Mouse (Mus musculus): Measurements from ENCODE around the gene Zfp202.

Gene Zfp202

DNA sequence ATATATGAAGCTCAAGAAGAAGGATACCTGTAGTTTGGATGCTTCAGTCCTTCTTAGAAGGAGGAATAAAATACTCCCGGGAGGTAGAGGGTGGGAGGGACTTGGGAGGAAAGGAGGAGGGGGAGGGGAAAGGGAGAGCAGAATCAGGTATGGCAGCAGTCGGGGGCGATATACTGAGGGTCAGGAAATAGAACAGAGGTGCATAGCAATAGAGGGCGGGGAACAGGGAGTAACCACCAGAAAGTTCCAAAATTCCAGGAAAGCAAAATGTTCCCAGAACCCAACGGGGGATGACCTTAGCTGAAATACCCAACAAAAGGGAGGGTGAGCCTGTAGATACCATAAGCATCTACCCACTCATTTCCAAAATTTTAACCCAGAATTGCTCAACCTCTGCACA is 48.2 kb downstream of the Zfp202 start:
- peak; percentile 99 for DNase-seq (ENCODE audit: low read depth, low spot score)

DNA sequence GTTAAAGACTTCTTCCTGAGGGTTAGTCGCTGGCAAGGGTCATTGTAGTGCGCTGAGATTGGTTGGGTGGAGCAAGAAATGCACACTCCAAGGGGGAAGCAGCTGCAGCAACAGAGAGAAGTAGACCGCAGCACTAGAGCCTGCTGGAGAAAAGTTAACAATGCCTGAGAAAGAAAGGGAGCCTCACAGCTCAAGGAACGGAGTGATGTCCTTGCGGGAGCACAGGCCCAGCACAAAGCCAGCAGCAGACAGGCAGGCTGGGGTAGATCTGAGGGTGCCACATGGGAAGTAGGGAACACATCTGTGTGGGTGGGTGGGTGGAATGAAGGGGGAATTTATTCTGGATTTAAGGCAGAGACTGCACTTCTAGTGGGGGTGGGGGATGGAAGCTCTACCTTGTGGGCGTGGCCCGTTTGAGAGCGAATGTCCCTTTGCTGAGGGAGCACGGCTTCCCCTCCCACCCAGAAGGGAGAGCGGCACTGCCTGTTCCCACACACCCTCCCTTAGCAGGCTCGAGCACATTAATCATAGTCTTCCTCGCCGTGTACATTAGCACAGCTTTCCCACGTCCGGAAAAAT is 49.2 kb downstream of the Zfp202 start:
- DNase-seq (ENCODE audit: low read depth, low spot score), result peak; percentile 96

DNA sequence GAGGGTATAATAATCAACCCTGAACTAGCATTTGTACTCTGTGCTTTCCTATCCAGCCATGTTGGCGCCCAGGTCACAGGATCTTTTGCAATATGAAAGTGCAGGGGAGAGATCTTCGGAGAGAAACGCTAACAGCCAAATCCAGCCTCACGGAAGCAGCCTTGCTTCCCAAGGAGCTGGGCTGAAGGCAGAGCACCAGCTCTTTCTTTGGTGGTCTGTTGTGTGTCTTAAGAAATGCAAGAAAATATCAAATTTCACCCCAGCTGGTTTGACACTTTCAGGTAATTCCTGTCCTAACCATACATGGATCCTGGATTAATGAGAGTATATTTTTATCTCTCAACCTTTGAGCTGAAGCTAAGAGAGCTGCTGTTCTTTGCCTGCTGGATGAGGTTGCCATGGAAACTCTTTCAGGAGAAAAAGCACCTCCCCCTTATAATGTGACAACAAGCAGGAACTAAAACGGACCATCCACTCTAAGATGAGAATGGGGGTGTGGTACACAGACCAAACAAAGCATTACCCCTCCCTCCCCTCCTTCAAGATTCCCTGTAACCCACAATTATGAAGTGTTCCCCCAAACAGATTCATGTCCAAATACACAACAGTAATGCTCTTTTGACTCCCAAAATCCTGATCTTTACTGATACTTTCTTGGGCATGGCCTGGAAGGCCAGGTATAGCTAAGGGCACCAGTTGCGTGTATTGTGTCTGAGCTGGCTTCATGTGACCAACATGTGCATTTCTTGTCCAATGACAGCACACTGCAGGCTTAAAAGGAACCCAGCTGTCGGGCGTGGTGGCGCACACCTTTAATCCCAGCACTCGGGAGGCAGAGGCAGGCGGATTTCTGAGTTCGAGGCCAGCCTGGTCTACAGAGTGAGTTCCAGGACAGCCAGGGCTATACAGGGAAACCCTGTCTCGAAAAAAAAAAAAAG is 50.1 kb downstream of the Zfp202 start:
- peak; percentile 76 for DNase-seq (ENCODE audit: low read depth, low spot score)

DNA sequence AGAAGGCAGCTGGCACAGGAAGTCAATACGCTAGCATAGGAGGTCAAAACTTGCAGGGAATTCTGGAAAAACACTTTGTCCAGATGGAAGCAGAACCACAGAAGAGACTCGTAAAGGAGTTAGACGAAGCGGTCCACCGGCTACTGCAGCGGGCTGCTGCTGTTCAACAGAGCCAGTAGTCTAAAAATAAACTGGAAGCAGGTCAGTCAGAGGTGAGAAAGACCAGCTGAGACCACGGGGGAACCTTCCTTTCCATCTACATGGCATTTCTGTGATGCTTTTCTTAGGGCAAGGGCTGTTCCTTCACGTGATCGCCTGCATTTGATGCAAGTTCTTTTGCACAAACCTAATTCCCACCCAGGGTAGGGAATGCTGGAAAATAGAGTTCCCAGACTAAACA is 53.4 kb downstream of the Zfp202 start:
- no peak for DNase-seq (ENCODE audit: low read depth, low spot score)

DNA sequence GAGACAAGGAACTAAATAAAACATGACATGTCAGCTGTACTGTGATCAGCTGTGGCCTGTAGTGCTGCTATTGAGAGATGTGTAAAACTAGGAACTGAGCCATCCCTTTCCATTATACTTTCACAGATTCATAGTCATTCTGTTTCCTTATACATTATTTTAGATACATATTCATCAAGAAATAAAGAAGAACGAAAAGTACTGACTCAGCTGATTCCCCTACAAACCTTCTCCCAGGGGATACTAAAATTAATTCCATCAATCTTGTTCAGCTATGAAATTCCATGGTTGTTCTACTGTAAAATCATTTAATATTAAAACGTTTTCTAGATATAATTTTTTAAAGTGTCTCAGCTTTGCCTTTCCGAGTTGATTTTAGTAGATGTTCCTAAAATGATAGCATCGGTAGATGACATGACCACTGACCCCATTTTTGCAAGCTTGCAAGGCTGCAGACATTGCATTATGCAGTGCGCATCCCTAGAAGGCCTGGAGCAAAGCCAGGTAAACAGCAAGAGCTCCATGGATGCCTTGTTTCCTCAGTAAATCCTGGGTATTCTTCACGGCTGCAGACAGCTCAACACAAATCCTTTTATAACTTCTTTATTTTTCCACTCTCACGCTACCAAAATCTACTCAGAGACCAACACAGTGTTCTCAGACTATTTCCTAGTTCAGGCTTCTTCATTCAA is 54.0 kb downstream of the Zfp202 start:
- no peak for DNase-seq (ENCODE audit: low read depth, low spot score)

DNA sequence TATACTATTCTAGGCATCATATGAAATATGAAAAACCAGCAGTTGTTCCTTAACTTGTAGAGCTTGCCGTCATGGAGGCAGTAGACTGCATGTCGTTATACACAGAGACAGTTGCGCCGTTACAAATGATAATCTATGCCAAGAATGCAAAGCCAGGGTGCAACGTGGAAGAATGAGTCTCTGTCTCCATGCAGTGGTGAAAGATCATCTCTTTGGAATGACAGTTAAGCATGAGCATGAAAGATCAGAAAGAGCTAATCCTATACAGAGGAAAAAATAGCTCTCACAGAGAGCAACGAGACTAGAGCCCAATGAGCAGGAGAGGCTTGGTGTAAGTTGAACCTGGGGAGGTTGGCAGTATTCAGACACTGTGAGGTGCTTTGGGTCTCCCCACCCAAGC is 54.6 kb downstream of the Zfp202 start:
- DNase-seq (ENCODE audit: low read depth, low spot score), result no peak

DNA sequence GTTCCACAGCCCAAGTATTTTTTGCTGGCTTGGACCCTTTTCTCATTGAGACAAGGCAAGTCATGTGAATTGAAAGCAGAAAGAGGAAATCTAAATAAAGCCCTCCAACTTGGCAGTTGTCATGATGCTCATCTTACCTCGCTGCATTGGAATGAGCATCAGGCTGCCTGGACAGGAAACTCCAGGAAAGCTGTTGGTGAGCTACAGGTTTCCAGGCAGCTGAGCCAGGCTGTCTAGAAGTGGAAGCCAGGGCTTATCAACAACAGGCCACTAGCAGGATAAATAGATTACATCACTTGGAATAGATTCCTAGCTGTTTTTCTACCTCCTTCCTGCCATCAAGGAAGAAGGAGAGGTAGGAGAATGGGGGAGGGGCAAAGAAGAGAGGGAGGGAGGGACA is 57.0 kb downstream of the Zfp202 start:
- DNase-seq (ENCODE audit: low read depth, low spot score), result no peak

DNA sequence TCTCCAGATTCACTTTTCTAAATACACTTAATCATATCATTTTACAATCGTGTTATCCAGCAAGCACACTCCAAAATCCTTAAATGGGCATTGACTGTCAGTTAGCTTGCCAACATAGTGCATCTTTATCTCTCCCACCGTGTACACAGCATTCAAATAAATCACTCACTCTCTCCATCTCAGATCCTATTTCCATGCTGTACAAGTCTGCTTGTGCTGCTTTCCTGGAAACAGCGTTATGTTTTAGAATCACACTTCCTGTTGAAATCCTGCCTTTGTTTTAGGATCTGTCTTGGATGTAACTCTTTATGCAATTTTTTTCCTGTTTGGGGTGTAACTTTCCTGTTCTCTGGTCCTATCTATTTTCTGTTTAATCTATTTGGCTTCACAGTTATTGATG is 60.3 kb downstream of the Zfp202 start:
- DNase-seq (ENCODE audit: low read depth, low spot score), result no peak
